Comparison of ENCODE assay signal across 33 mouse cellular contexts in the genomic region with DNA sequence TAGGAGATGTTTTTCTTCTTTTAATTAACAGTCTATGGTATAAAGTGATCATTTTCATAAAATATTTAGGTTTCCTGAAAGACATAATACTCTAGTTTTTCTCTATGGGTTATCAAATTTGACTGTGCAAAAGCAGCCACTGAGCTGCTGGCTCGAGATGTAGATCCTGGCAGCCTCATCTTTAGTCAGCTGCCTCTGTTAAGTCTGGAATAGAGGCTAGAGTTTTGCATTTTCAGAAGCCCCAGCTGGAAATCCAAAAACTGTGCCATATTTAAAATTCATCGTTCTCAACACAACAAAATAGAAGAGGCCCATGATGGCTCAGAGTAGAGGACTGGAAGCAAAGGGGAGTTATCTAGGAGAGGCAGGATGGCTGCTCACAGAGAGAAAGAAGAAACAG.
"Had no signal": no experiment of that assay in that cellular context is flagged by ENCODE, and none has a peak within 500 bp of the region (broad histone marks: within the 10 kb centered on the region; RNA-seq: fewer than 3 reads in every experiment).

No protein-coding gene starts in this region.

- H3K9ac ChIP-seq: limb, embryonic 12.5 days; limb, embryonic 13.5 days; limb, embryonic 15.5 days; liver, embryonic 12.5 days; liver, embryonic 13.5 days; liver, embryonic 14.5 days; liver, embryonic 15.5 days; liver, postnatal 0 days; lung, embryonic 14.5 days; lung, embryonic 15.5 days; midbrain, embryonic 12.5 days; midbrain, embryonic 13.5 days; midbrain, embryonic 15.5 days; neural tube, embryonic 12.5 days; neural tube, embryonic 13.5 days had no signal

- H3K9me3 ChIP-seq: limb, embryonic 10.5 days; limb, embryonic 12.5 days; limb, embryonic 13.5 days; limb, embryonic 15.5 days; liver, embryonic 12.5 days; liver, embryonic 13.5 days; liver, embryonic 15.5 days; lung, embryonic 15.5 days; midbrain, embryonic 12.5 days; midbrain, embryonic 13.5 days; midbrain, embryonic 15.5 days; neural tube, embryonic 12.5 days; neural tube, embryonic 13.5 days had no signal

- H3K4me3 ChIP-seq: limb, embryonic 10.5 days; limb, embryonic 12.5 days; limb, embryonic 13.5 days; limb, embryonic 15.5 days; liver, embryonic 12.5 days; liver, embryonic 13.5 days; liver, embryonic 15.5 days; lung, embryonic 15.5 days; megakaryocyte, embryonic 14.5 days; midbrain, embryonic 10.5 days; midbrain, embryonic 12.5 days; midbrain, embryonic 13.5 days; midbrain, embryonic 15.5 days; myocyte; neural tube, embryonic 12.5 days; neural tube, embryonic 13.5 days had no signal

- H3K4me1 ChIP-seq: limb, embryonic 10.5 days; limb, embryonic 12.5 days; limb, embryonic 13.5 days; limb, embryonic 15.5 days; liver, embryonic 12.5 days; liver, embryonic 13.5 days; liver, embryonic 15.5 days; lung, embryonic 15.5 days; megakaryocyte, embryonic 14.5 days; midbrain, embryonic 10.5 days; midbrain, embryonic 12.5 days; midbrain, embryonic 13.5 days; midbrain, embryonic 15.5 days; neural tube, embryonic 12.5 days; neural tube, embryonic 13.5 days had no signal

- H3K4me2 ChIP-seq: limb, embryonic 12.5 days; limb, embryonic 13.5 days; limb, embryonic 15.5 days; liver, embryonic 11.5 days; liver, embryonic 12.5 days; liver, embryonic 13.5 days; liver, embryonic 15.5 days; lung, embryonic 14.5 days; lung, embryonic 15.5 days; midbrain, embryonic 11.5 days; midbrain, embryonic 12.5 days; midbrain, embryonic 13.5 days; midbrain, embryonic 15.5 days; neural tube, embryonic 12.5 days; neural tube, embryonic 13.5 days had no signal

- ATAC-seq: liver, embryonic 12.5 days; liver, postnatal 0 days; lung, postnatal 0 days; midbrain, embryonic 13.5 days; midbrain, embryonic 15.5 days; midbrain, embryonic 16.5 days had no signal

- H3K27ac ChIP-seq: limb, embryonic 10.5 days; limb, embryonic 12.5 days; limb, embryonic 13.5 days; limb, embryonic 15.5 days; liver, embryonic 12.5 days; liver, embryonic 13.5 days; liver, embryonic 14.5 days; liver, embryonic 15.5 days; lung, embryonic 15.5 days; macrophage; midbrain, embryonic 10.5 days; midbrain, embryonic 12.5 days; midbrain, embryonic 13.5 days; midbrain, embryonic 15.5 days; neural tube, embryonic 12.5 days; neural tube, embryonic 13.5 days had no signal

- DNase-seq: left cerebral cortex, postnatal 4 days; liver; liver, embryonic 13.5 days; liver, postnatal 0 days; lung, adult 18-20 months; lung, adult 2 months; lung, embryonic 14.5 days; lung, postnatal 10 days; lung, postnatal 14 days; lung, postnatal 36 days; lung, postnatal 4 days; midbrain, embryonic 14.5 days had no signal

- H3K27me3 ChIP-seq: limb, embryonic 12.5 days; limb, embryonic 13.5 days; limb, embryonic 15.5 days; liver, embryonic 12.5 days; liver, embryonic 13.5 days; liver, embryonic 15.5 days; lung, embryonic 15.5 days; megakaryocyte, embryonic 14.5 days; midbrain, embryonic 12.5 days; midbrain, embryonic 13.5 days; midbrain, embryonic 15.5 days; neural tube, embryonic 12.5 days; neural tube, embryonic 13.5 days had no signal

- H3K36me3 ChIP-seq: limb, embryonic 10.5 days; limb, embryonic 12.5 days; limb, embryonic 13.5 days; limb, embryonic 15.5 days; liver, embryonic 12.5 days; liver, embryonic 13.5 days; liver, embryonic 15.5 days; lung, embryonic 15.5 days; midbrain, embryonic 10.5 days; midbrain, embryonic 12.5 days; midbrain, embryonic 13.5 days; midbrain, embryonic 15.5 days; neural tube, embryonic 12.5 days; neural tube, embryonic 13.5 days had no signal
